Mouse (Mus musculus): ENCODE measurements around the gene Otof. TPM values are rescaled to one million over a fixed set of nuclear protein-coding genes. Genes with fewer than 3 reads are reported as not detected.

Otof gene
- polyA plus RNA-seq, 1 experiment from 2014 or later = 0.09 TPM

DNA sequence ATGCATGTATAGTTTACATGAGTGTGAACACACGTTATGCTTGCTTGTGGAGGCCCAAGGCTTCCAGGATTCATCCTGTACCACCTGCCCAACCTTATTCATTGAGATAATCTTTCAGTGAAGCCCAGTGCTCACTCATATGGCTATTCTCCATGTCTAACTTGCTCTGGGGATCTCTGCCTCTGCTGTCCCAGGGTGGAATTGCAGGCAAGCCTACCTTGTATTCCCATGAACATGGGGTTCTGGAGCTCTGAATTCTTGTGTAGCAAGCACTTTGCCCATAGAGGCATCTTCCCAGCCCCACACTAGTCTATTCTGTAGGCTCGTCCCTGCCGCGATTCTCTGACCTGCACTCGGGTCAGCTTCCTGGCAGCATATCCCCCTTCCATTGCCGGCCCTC lies 5.7 kb downstream of the Otof start:
- Histone ChIP-seq H3K36me3 (ENCODE audit: control insufficient read depth, insufficient read depth, low read length) (no peaks in the 10 kb centered on the region), H3K4me3 (ENCODE audit: low read depth, low read length) (no peak overlapping the region)

DNA sequence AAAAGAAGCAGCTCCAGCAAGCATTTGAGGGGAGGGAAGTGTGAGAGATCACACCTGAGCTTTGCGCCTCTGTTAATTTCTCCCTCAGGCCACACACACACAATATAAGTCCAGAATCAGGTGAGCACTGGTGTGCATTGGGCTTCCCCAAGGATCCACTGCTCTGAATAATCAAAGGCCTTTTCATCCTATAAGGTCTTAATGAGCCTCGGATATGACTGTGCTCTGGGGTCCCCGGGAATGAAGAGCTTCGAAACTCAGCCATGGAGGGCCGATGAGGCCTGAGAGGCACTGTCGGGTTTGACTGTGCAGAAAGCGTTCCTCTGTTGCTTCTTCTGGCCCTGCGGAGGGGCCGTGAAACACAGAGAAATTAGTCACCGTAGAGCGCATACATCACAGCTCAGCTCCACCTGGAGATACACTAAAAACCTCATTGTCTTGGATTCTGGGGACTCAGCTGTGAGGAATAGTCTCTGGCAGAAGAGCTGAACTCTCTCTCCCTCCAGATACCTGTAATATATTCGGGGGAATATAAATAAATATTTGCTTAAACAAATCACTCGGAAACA lies 17.3 kb downstream of the Otof start:
- no peak overlapping the region for H3K4me2 ChIP-seq (ENCODE audit: low read depth, low read length, severe bottlenecking)
- no peak overlapping the region for H3K4me3 ChIP-seq (ENCODE audit: low read depth, low read length)
- H3K27ac ChIP-seq (ENCODE audit: low read depth, low read length) = no peak overlapping the region
- H3K36me3 ChIP-seq (ENCODE audit: control insufficient read depth, insufficient read depth, low read length) = no peaks in the 10 kb centered on the region
- H3K9me3 ChIP-seq (ENCODE audit: control insufficient read depth, low read length) = no peaks in the 10 kb centered on the region
- no peak for DNase-seq (ENCODE audit: low spot score)
- H3K4me1 ChIP-seq (replicated peaks; ENCODE audit: control insufficient read depth, insufficient read depth, low read length) = no peaks in the 10 kb centered on the region
- no peaks in the 10 kb centered on the region for H3K27me3 ChIP-seq (ENCODE audit: control insufficient read depth, insufficient read depth, low read length)
- H3K9ac ChIP-seq (ENCODE audit: low read length) = no peak overlapping the region
- 84% methylated on average over 13 of the region's 13 CpGs for WGBS
- ATAC-seq (replicated peaks; ENCODE audit: low FRiP score) = no peak

More for the DNA sequence above, 5.7 kb downstream of the Otof start:
- Histone ChIP-seq H3K27ac (ENCODE audit: low read depth, low read length) (no peak overlapping the region), H3K9ac (ENCODE audit: low read length) (no peak overlapping the region), H3K9me3 (ENCODE audit: control insufficient read depth, low read length) (no peaks in the 10 kb centered on the region), H3K4me1 (replicated peaks; ENCODE audit: control insufficient read depth, insufficient read depth, low read length) (no peaks in the 10 kb centered on the region), H3K4me2 (ENCODE audit: low read depth, low read length, severe bottlenecking) (no peak overlapping the region), H3K27me3 (ENCODE audit: control insufficient read depth, insufficient read depth, low read length) (no peaks in the 10 kb centered on the region)
- no peak for DNase-seq (ENCODE audit: low spot score)
- WGBS = 73% methylated on average over 6 of the region's 6 CpGs
- no peak for ATAC-seq (replicated peaks; ENCODE audit: low FRiP score)

DNA sequence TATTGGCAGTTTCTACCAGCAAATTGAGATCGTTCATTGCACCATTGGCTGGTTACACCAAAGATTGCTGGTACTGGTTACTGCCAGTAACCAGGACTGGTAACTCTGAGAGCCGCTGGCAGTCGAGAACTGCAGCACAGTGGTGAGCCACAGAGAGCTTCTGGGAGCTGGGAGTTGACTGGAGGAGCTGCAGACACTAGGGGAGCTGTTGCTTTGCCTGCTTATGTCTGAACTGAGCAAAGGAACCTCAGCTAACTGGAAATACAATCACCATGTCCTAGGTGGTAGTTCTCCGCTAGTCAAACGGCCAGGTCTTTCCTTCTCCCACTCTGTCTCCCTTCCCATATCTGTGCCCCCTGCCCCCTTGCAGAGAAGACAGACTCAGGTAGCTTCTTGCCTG lies 19.5 kb downstream of the Otof start:
- Histone ChIP-seq H3K4me2 (ENCODE audit: low read depth, low read length, severe bottlenecking) (no peak overlapping the region), H3K4me1 (replicated peaks; ENCODE audit: control insufficient read depth, insufficient read depth, low read length) (no peaks in the 10 kb centered on the region), H3K36me3 (ENCODE audit: control insufficient read depth, insufficient read depth, low read length) (no peaks in the 10 kb centered on the region), H3K9me3 (ENCODE audit: control insufficient read depth, low read length) (no peaks in the 10 kb centered on the region), H3K27ac (ENCODE audit: low read depth, low read length) (no peak overlapping the region), H3K9ac (ENCODE audit: low read length) (no peak overlapping the region), H3K27me3 (ENCODE audit: control insufficient read depth, insufficient read depth, low read length) (no peaks in the 10 kb centered on the region), H3K4me3 (ENCODE audit: low read depth, low read length) (no peak overlapping the region)
- ATAC-seq (replicated peaks; ENCODE audit: low FRiP score) (no peak), DNase-seq (ENCODE audit: low spot score) (no peak)
- WGBS = 62% methylated on average over 5 of the region's 5 CpGs

DNA sequence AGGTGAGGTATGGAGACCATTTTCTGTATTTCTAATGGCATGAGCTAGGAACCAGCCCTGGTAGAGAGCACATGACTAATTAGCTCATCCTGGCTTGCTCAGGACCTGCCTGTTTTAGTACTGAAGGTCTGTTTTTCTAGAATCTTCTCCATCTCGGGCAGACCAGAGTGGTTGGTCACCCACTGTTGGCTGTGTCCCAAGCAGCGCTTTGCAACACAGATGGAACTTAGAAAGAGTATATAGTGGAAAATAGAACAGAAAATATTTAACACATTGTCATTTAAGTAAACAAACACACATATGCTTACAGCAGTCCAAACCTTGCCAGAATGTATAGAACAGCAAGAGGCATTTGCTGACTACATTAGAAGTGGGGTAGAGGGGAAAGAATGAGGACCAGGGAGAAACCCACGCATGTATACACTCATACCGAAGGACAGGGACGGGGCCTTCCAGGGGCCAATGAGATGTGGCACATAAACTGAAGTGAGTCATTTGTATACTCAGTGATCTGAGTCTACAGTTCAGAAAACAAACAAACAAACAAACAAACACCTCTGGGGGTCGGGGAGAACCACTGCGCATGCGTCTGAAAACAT lies 21.3 kb downstream of the Otof start:
- Histone ChIP-seq H3K4me1 (replicated peaks; ENCODE audit: control insufficient read depth, insufficient read depth, low read length) (no peaks in the 10 kb centered on the region), H3K4me3 (ENCODE audit: low read depth, low read length) (no peak overlapping the region), H3K27ac (ENCODE audit: low read depth, low read length) (no peak overlapping the region), H3K36me3 (ENCODE audit: control insufficient read depth, insufficient read depth, low read length) (no peaks in the 10 kb centered on the region), H3K4me2 (ENCODE audit: low read depth, low read length, severe bottlenecking) (no peak overlapping the region), H3K9ac (ENCODE audit: low read length) (no peak overlapping the region), H3K9me3 (ENCODE audit: control insufficient read depth, low read length) (no peaks in the 10 kb centered on the region), H3K27me3 (ENCODE audit: control insufficient read depth, insufficient read depth, low read length) (no peaks in the 10 kb centered on the region)
- DNase-seq (ENCODE audit: low spot score) = no peak
- 90% methylated on average over 8 of the region's 8 CpGs for WGBS
- no peak for ATAC-seq (replicated peaks; ENCODE audit: low FRiP score)

DNA sequence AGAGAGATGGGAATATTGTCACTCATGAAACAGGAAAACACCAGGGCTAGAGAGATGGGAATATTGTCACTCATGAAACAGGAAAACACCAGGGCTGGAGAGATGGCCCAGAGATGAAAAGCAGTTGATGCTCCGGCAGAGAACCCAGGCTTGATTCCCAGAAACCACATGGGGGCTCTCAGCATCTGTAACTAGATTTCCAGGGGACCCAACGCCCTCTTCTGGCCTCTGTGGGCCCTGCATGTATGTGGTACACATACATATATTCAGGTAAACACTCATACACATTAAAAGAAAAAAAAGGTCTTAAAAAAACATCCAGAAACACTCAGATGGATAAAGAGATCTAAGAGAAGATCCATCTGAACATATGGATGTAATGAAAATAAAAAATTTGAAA lies 22.8 kb downstream of the Otof start:
- H3K9me3 ChIP-seq (ENCODE audit: control insufficient read depth, low read length) = no peaks in the 10 kb centered on the region
- ATAC-seq (replicated peaks; ENCODE audit: low FRiP score) = no peak

DNA sequence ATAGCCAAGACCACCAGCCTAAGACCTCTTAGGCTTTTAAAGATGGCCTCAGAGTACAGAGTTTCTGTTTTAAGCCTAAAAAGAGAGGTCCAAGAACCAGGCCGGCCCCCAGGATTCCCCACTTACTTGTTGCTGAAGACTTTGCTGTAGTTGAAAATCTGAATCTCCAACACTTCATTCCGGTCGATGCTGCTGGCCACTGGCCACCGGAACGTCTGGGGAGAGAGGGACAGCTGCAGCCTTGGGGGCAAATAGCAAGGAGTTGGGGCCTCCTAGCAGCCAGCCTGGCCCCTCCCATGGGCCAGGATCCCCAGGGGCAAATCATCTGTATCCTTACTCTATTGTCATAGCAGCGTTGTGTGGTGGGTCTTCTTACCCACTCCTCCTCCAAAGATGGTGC lies 34.3 kb downstream of the Otof start:
- ATAC-seq (replicated peaks; ENCODE audit: low FRiP score) (no peak), DNase-seq (ENCODE audit: low spot score) (no peak)
- Histone ChIP-seq H3K27ac (ENCODE audit: low read depth, low read length) (no peak overlapping the region), H3K4me2 (ENCODE audit: low read depth, low read length, severe bottlenecking) (no peak overlapping the region), H3K4me3 (ENCODE audit: low read depth, low read length) (no peak overlapping the region), H3K9me3 (ENCODE audit: control insufficient read depth, low read length) (no peaks in the 10 kb centered on the region), H3K36me3 (ENCODE audit: control insufficient read depth, insufficient read depth, low read length) (no peaks in the 10 kb centered on the region), H3K27me3 (ENCODE audit: control insufficient read depth, insufficient read depth, low read length) (no peaks in the 10 kb centered on the region), H3K4me1 (replicated peaks; ENCODE audit: control insufficient read depth, insufficient read depth, low read length) (no peaks in the 10 kb centered on the region), H3K9ac (ENCODE audit: low read length) (no peak overlapping the region)
- WGBS = 89% methylated on average over 6 of the region's 6 CpGs

More for the DNA sequence above, 22.8 kb downstream of the Otof start:
- H3K36me3 ChIP-seq (ENCODE audit: control insufficient read depth, insufficient read depth, low read length) = no peaks in the 10 kb centered on the region
- no peak overlapping the region for H3K4me3 ChIP-seq (ENCODE audit: low read depth, low read length)
- 44% methylated on average over 2 of the region's 2 CpGs for WGBS
- H3K4me1 ChIP-seq (replicated peaks; ENCODE audit: control insufficient read depth, insufficient read depth, low read length) = no peaks in the 10 kb centered on the region
- H3K27ac ChIP-seq (ENCODE audit: low read depth, low read length) = no peak overlapping the region
- H3K9ac ChIP-seq (ENCODE audit: low read length) = no peak overlapping the region
- no peak for DNase-seq (ENCODE audit: low spot score)
- no peak overlapping the region for H3K4me2 ChIP-seq (ENCODE audit: low read depth, low read length, severe bottlenecking)
- no peaks in the 10 kb centered on the region for H3K27me3 ChIP-seq (ENCODE audit: control insufficient read depth, insufficient read depth, low read length)

DNA sequence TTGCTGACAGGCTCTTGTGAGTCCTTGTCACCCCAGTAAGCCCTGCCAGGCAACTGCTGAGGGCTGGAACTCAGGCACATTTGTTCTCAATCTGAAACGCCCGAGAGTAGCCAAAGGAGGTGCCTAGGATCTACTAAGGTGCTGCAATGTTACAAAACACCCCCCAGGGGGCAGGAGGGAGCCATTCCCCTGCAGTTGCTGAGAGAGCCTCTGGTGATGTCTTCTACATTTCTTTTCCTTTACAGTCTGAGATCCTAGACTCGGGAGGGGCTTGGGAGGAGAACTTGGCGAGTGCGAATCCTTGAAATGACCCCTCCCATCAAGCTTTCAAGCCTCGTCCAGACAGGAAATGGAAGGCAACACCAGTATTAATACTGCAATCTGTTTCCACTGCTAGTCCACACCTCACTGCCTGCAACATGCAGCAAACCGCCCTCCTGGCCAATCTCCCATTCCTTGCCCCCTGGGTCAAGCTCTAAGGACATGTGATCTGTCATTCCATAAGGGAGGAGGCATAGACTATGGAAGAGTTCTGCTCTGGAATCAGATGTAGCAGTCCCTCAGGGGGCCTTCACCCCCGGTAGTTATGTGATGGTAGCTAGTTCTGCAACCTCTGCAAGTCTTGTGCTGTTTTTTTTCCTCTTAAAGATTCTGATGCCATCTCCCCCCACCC lies 38.0 kb downstream of the Otof start:
- 36% methylated on average over 8 of the region's 8 CpGs for WGBS
- H3K27ac ChIP-seq (ENCODE audit: low read depth, low read length) = no peak overlapping the region
- DNase-seq (ENCODE audit: low spot score) = peak; percentile 69
- no peaks in the 10 kb centered on the region for H3K36me3 ChIP-seq (ENCODE audit: control insufficient read depth, insufficient read depth, low read length)
- H3K27me3 ChIP-seq (ENCODE audit: control insufficient read depth, insufficient read depth, low read length) = no peaks in the 10 kb centered on the region
- no peak overlapping the region for H3K9ac ChIP-seq (ENCODE audit: low read length)
- H3K4me3 ChIP-seq (ENCODE audit: low read depth, low read length) = no peak overlapping the region
- ATAC-seq (replicated peaks; ENCODE audit: low FRiP score) = no peak
- H3K4me1 ChIP-seq (replicated peaks; ENCODE audit: control insufficient read depth, insufficient read depth, low read length) = no peaks in the 10 kb centered on the region
- no peak overlapping the region for H3K4me2 ChIP-seq (ENCODE audit: low read depth, low read length, severe bottlenecking)
- no peaks in the 10 kb centered on the region for H3K9me3 ChIP-seq (ENCODE audit: control insufficient read depth, low read length)

DNA sequence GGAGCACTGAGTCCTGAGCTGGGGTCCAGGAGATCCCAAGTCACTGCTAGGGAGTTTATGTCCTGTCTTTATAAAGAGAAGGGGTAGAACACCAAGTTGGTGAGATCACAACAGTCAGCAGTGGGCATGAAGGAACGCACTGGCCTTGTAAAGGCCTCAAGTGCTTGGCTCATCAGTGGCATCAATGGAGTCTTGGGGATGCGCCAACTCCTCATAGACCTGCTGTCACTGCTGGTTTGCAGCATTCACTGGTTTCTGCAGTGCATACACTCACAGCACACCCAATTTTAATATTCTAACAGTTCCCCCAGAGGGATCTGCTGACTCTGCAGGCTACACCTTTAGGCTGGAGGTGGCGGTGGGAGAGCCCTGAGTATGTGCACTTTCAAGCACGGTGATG lies 38.6 kb downstream of the Otof start:
- Histone ChIP-seq H3K9ac (ENCODE audit: low read length) (no peak overlapping the region), H3K4me2 (ENCODE audit: low read depth, low read length, severe bottlenecking) (no peak overlapping the region), H3K27me3 (ENCODE audit: control insufficient read depth, insufficient read depth, low read length) (no peaks in the 10 kb centered on the region), H3K9me3 (ENCODE audit: control insufficient read depth, low read length) (no peaks in the 10 kb centered on the region), H3K36me3 (ENCODE audit: control insufficient read depth, insufficient read depth, low read length) (no peaks in the 10 kb centered on the region), H3K4me1 (replicated peaks; ENCODE audit: control insufficient read depth, insufficient read depth, low read length) (no peaks in the 10 kb centered on the region), H3K27ac (ENCODE audit: low read depth, low read length) (no peak overlapping the region), H3K4me3 (ENCODE audit: low read depth, low read length) (no peak overlapping the region)
- ATAC-seq (replicated peaks; ENCODE audit: low FRiP score) (no peak), DNase-seq (ENCODE audit: low spot score) (no peak)
- 84% methylated on average over 4 of the region's 4 CpGs for WGBS

DNA sequence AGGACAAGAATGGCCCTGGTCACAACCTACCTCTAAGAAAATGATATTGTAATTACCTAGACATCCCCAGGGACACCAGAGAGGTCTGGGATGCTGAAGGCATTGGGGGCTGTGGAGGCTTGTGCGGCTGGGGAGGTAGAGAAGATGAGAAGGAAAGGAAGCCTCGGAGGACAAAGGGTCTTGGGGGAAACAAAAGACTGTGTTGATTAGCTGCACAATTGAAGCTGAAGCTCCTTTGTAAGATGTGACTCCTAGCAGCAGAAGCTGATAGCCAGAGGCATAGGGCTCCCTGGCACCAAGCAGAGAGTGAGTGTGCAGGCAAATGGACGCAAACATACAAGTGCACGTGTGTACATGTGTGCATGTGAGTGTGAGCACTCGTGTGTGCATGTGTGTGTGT lies 45.1 kb downstream of the Otof start:
- Histone ChIP-seq H3K27me3 (ENCODE audit: control insufficient read depth, insufficient read depth, low read length) (no peaks in the 10 kb centered on the region), H3K4me2 (ENCODE audit: low read depth, low read length, severe bottlenecking) (no peak overlapping the region), H3K4me1 (replicated peaks; ENCODE audit: control insufficient read depth, insufficient read depth, low read length) (0 out of 2 replicates have a peak, but pooled peaks cover 4% of the 10 kb centered on the region), H3K4me3 (ENCODE audit: low read depth, low read length) (no peak overlapping the region), H3K27ac (ENCODE audit: low read depth, low read length) (no peak overlapping the region), H3K9ac (ENCODE audit: low read length) (no peak overlapping the region), H3K9me3 (ENCODE audit: control insufficient read depth, low read length) (no peaks in the 10 kb centered on the region), H3K36me3 (ENCODE audit: control insufficient read depth, insufficient read depth, low read length) (no peaks in the 10 kb centered on the region)
- 21% methylated on average over 5 of the region's 5 CpGs for WGBS
- DNase-seq (ENCODE audit: low spot score) (no peak), ATAC-seq (replicated peaks; ENCODE audit: low FRiP score) (no peak)

Measured in forebrain, embryonic 11.5 days (tissue).